Mouse (Mus musculus) G1E (cell line): ENCODE data around the gene Try10.

Experiments
- CTCF ChIP-seq: IDR thresholded peaks from 2 replicates; pipeline ENCODE4 v1.5.1; 2012; ENCODE audit warnings: low read depth, low read length, inconsistent platforms, mixed read lengths
- TAL1 ChIP-seq: conservative IDR thresholded peaks from 2 replicates; pipeline ENCODE4 v1.6.1; 2012; ENCODE audit warnings: low read depth, low read length, inconsistent platforms, mixed read lengths

DNA sequence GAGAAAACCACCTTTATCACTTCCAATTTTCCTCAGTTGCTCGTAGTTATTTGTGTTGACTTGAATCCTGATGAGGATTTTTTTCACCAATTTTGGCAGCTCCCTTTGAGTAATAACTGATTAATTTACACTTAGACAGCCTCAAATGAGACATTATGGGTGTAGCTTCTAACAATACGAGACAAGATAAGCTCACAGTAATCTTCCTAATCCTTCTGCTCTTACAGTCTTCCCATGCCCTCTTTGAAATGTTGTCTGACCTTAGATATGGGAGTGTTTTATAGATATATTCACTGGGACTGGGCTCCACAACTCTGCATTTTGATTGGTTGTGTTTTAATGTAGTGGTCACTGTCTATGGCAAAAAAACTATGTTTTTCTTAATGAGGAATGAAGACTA lies 32.9 kb downstream of the Try10 start:
- no peak for TF ChIP-seq CTCF
- no peak for TF ChIP-seq TAL1
